Mouse (Mus musculus) lung, postnatal 36 days (tissue): ENCODE measurements at regions not wholly inside any gene's neighbourhood (a gene's known extent, or its start where the extent isn't known, plus 50 kb on each side); places are given as distances from the start of the nearest gene placed in this dataset.

Experiments
- DNase-seq: peaks from one replicate; pipeline ENCODE4 v3.0.0; 2022; ENCODE audit warnings: mixed read lengths

DNA sequence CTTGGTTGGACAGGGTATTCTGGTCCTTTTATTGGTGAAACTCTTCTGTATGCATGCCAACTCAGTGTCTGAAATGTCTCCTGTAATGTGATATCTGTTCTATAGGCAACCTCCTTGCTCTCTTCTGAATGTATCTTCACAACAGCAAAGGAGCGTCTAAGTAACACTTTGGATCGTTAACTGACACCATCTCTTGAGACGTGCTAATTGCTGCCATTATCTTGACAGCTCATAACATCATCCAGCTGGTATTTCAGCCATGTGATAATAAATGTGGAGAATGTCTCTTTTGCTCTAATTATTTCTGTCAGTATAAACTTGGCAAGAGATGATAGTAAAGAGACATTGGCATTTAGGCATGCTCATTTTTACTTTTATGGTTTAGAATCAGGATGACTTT lies 68.8 kb upstream of the Col8a1 start:
- DNase-seq = no peak

GRCm38 (mm10) chr16:57845416-57845815 lies 90.9 kb upstream of the Col8a1 start:
- DNase-seq = no peak

- no peak for DNase-seq
Measured at GRCm38 (mm10) chr16:57846386-57846785, 91.8 kb upstream of the Col8a1 start.

DNA sequence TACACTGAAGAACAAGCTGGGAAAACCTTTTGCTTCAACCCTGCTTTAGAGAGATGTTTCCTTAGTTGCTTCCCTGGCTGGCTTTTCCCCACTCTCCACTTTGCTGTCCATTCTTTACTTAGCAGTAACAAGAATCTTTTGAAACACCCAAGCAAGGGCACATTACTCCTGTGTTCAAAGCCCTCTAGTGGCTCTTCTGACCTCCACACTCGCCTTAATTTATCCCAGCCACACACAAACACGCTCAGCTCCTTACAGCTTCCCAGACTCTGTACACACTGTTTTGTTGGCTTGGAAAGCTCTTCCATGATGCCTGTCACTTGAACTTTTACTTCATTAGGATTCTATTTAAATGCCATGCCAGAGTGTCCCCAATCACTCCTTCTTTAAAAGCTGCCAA lies 97.3 kb upstream of the Col8a1 start:
- DNase-seq = peak; percentile 3

DNA sequence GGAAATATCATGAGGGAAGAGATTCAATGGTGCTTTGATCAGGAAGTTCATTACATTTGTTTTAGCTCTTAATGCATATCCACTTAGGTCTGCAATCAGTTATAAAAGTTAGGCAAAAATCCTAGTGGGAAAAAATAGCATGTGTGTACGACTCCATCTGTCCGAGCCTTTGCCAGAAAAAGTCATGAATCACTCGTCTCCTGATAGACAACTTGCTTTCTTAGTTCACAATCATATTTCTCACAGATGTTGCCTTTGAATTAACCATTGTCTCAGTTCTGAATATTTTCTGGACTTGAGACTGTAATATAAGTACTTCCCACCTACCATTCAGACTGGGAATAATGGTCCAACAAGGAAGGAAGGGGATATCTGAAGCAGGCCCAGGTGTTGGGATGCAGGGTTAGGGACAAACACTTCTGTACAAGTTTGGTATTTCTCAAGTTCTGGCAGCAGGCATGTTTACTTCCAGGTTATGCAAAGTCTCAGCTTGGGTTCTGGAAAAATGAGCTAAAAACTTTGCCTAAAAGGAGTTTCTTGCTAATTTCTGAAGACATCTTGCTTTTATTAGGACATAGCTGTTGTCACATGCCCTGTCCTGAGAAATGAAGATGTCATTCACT lies 98.4 kb upstream of the Col8a1 start:
- DNase-seq = no peak

DNA sequence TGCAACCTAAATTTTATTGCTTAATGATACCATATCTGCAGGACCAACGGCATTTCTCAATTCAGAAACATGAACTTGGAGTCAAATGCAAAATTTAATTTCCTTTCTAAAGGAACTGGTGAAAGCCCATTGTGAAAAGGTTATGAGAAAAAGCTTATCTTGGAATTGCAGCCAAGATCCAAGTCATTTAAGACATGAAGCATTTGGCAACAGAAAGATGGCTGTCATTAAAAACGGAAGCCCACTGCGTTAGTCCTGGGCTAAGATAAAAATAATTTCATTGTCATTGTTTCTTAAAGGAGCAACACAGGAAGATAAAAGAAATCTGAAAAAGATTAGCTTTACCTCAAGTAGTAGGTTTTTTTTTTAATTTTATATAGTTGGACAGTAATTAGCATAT lies 99.2 kb upstream of the Col8a1 start:
- DNase-seq = no peak

GRCm38 (mm10) chr16:57857071-57857470 lies 102.5 kb upstream of the Col8a1 start:
- DNase-seq = no peak

- peak; percentile 1 for DNase-seq
Measured at GRCm38 (mm10) chr16:57858151-57858764, 103.7 kb upstream of the Col8a1 start.

DNA sequence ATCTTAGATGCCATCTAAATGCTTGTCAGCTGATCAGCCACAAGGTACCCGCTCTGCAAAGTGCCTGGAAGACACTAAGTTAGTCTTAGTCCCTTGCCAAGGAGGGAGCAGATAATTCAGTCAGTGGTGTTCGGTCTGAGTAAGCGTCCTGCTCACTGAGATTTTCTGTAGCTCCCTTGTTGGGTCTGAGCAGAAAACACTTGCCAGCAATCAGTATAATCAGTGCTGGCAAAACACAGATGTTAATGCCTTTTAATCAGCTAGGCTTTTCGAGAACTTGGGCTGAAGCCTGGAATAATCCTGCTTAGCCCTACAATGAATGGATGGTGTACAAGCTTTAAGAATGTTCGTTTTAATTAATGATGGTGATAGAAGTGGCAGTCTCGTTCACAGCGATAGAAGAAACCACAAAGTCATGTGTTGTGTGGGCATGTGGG lies 104.2 kb upstream of the Col8a1 start:
- no peak for DNase-seq

DNA sequence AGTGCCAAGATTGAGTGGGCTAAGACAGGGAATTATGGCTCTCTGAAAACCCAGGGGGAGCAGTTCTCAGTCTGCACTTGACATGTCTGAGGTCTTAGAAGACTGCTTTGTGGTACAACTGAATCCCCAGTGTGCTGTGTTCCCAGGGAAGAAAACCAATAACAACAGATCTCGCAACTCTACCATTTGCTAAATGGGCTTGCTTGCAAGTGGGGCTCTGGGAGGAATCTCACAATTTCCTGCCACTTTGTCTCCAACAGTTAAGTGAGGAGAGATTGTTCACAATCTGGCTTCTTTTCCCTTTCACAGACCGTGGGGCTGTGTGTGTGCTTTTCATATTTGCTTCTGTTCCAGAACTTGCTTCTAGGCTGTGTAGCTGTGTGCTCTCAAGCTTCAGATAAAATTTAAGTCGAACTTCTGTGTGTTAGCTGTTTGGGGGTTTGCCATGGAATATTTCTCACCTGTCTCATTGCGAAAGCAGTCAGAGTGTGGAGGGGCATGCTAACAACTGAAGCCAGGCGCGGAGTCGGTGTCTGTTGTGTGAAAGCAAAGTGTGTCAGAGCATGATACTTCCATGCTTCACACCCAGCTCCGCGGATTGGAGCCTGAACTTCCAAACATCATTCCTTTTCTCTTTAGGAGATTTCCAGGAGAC lies 108.8 kb upstream of the Col8a1 start:
- no peak for DNase-seq

DNA sequence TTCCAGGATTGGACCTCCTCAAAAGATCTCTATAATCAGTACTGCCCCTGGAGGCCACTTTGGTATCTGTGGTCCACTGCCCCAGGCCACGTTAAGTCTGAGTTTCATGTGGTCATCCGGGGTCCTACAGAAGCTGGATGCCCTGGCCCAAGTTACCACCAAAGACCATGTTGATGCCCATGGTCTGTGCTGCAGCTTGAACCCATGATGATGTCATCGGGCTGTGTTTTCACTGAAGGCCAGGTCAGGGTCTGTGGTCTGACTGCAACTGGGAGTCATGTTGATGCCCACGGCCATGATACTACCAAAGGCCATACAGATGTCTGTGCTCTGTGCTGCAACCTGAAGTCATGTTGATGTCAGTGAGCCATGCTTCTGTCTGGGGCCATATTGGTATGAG lies 122.3 kb upstream of the Col8a1 start:
- no peak for DNase-seq

DNA sequence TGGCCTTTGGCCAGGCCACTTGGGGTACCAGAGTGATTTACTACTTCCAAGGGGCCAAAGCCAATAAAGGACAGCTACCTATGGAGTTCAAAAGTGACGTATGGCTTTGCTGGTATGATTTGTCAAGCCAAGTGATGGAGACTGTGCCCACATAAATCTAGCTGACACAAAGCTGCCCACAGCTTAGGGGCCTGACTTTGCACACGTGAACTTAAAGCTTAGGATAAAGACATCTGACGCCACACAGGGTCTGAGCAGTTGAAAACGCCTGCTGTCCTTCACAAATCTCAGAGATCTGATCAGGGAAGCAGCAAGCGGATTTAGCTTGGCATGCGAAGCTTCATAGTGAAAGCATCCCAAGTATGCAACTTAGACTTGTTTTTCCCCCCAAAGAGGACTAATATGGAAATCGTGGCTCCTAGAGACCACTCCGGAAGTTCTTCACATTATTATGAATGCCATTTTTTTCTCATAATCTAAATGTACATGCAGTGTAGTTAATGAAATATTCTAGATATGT lies 127.1 kb upstream of the Col8a1 start:
- DNase-seq = peak; percentile 6

GRCm38 (mm10) chr16:57888138-57888537 lies 133.6 kb upstream of the Col8a1 start:
- no peak for DNase-seq

DNA sequence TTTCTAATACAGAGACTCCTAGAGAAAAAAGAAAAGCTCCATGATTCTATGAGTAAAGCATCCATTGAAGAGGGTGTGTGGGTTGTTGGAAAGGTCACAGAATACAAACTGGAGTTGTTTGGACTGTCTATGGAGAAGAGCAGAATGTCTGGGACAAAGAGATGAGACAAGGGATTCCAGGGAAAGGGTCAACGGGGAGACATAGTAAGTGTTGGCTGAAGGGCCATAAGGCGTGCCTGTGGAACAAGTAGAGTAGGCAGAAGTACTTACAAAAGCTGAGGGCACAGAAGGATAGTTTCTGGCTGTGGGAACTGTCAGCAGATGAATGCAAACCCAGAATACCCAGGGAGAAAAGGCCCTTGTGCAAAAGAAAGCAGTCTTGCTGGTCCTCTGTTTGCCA lies 134.0 kb upstream of the Col8a1 start:
- DNase-seq = no peak

- DNase-seq = no peak
Measured at GRCm38 (mm10) chr16:57890135-57890534, 135.6 kb upstream of the Col8a1 start.

DNA sequence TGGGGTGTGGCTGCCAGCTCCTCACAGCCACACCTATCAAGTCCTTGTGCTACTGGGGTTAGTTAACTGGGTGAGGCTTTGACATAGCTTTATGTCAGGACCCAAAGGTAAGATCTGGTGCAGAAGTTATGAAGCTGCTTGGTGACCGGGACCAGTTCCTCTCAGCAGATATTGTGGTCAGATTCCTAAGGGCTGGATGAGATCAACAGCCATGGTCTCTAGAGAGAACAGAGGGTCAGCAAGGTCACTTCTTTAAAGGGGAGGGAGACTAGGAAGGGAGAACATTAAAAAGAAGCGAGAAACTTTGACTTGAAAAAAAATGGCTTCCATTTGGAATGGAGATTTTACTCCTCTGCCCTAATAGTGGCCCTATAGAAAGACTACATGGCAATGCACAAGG lies 138.6 kb upstream of the Col8a1 start:
- peak; percentile 10 for DNase-seq

- no peak for DNase-seq
Measured at GRCm38 (mm10) chr16:57893698-57894352, 139.3 kb upstream of the Col8a1 start.

- no peak for DNase-seq
Measured at GRCm38 (mm10) chr16:57901006-57901405, 146.5 kb upstream of the Col8a1 start.

GRCm38 (mm10) chr16:57902498-57902897 lies 148.0 kb upstream of the Col8a1 start:
- no peak for DNase-seq

DNA sequence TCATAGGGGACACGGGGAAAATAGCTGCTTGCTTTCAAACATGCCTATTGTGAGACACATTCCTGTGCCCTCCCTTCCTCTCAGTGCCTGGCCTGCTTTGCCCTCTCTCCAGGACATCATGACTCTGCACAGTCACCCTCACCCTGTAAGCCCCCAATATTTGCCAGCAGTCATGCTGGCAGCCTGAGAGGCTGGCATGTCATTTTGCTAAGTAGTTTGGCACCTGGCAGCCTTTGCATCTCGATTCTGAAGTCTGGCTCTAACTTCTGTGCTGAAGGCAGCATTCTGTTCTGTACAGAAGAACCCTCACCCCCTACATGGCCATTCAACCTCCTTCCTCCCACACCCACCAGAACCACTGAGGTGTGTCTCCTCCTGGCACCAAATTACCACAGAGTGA lies 157.5 kb upstream of the Col8a1 start:
- no peak for DNase-seq

- no peak for DNase-seq
Measured at GRCm38 (mm10) chr16:57914506-57914905, 160.0 kb upstream of the Col8a1 start.

DNA sequence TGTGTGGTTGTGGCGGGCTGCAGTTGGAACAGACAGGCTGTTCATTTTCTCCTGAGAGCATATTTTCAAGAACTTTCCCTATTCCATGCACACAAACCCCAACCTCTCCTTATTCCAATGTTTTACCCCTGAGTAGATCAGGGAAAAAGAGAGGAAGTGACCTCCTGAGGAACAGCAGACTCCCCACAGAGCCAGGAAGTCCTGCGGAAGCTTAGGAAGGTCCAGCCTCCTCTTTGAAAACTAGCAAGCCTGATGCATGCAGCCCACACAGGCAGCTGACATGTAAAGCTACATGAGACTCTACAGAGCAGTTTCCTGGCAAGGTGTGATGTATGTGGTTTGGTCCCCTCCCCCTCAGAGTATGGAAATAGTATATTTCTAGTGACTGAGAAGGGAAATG lies 160.9 kb upstream of the Col8a1 start:
- no peak for DNase-seq

GRCm38 (mm10) chr16:57923447-57924129 lies 169.1 kb upstream of the Col8a1 start:
- DNase-seq = no peak
